Mouse (Mus musculus) G1E (cell line): ENCODE data around the gene Tprkb.
"Not testable (repeated sequence)": the region's sequence is repeated elsewhere in the genome, so short reads cannot be mapped to it uniquely, and the experiment has no call there.

Experiments used
- CTCF ChIP-seq: IDR thresholded peaks from 2 replicates; pipeline ENCODE4 v1.5.1; 2012; ENCODE audit warnings: low read depth, low read length, inconsistent platforms, mixed read lengths
- GATA1 ChIP-seq: IDR thresholded peaks from 2 replicates; pipeline ENCODE4 v1.6.1; 2012; ENCODE audit warnings: borderline replicate concordance, low read length, inconsistent platforms, mixed read lengths
- TAL1 ChIP-seq: conservative IDR thresholded peaks from 2 replicates; pipeline ENCODE4 v1.6.1; 2012; ENCODE audit warnings: low read depth, low read length, inconsistent platforms, mixed read lengths

GRCm38 (mm10) chr6:85898596-85899475 is 12.8 kb upstream of the Tprkb start:
- not testable (repeated sequence) for TF ChIP-seq CTCF, GATA1, TAL1
